Mouse (Mus musculus): ENCODE results near the gene Tmem151a. TPM values are rescaled to one million over a fixed set of nuclear protein-coding genes. Genes with fewer than 3 reads are reported as not detected.

Gene Tmem151a
- polyA plus RNA-seq, 1 experiment from 2014 or later, result 10.4 TPM

DNA sequence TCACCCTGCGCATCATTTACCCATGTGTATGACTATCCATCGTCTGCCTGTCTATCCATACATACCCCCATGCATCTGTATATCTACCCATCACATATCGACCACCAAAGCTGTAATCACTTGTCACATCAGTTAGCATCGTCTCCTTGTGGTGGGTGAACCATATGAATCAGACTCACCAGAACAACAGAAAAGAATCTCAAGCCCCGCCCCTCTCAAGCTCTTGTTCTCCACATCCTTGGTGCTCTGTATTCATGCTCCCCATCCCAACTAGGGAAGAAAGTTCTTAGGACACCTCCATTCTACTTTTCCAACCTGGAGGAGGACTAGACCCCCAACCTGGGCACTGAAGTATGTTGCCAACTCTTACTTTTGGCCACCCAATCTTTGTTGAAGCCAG, 23.3 kb downstream of the Tmem151a start:
- TF ChIP-seq CTCF (IDR thresholded peaks at IDR 0.05; ENCODE audit: low read depth) (no peak), EP300 (optimal IDR thresholded peaks at IDR 0.05) (no peak)
- Histone ChIP-seq H3K27ac (replicated peaks) (no peak overlapping the region), H3K4me2 (replicated peaks; ENCODE audit: low read depth) (no peak overlapping the region), H3K27me3 (ENCODE audit: control insufficient read depth, insufficient read depth, low read length) (no peaks in the 10 kb centered on the region), H3K4me1 (replicated peaks; ENCODE audit: control insufficient read depth, insufficient read depth) (peaks cover 12% of the 10 kb centered on the region), H3K36me3 (ENCODE audit: control insufficient read depth, insufficient read depth, low read length) (no peaks in the 10 kb centered on the region), H3K9me3 (ENCODE audit: control insufficient read depth, low read length) (no peaks in the 10 kb centered on the region), H3K4me3 (ENCODE audit: low read depth, low read length) (no peak overlapping the region), H3K9ac (ENCODE audit: low read length) (no peak overlapping the region)
- DNase-seq (ENCODE audit: low spot score) (no peak), ATAC-seq (ENCODE audit: low FRiP score, low TSS enrichment) (no peak)
- WGBS, result 77% methylated on average over 5 of the region's 5 CpGs

DNA sequence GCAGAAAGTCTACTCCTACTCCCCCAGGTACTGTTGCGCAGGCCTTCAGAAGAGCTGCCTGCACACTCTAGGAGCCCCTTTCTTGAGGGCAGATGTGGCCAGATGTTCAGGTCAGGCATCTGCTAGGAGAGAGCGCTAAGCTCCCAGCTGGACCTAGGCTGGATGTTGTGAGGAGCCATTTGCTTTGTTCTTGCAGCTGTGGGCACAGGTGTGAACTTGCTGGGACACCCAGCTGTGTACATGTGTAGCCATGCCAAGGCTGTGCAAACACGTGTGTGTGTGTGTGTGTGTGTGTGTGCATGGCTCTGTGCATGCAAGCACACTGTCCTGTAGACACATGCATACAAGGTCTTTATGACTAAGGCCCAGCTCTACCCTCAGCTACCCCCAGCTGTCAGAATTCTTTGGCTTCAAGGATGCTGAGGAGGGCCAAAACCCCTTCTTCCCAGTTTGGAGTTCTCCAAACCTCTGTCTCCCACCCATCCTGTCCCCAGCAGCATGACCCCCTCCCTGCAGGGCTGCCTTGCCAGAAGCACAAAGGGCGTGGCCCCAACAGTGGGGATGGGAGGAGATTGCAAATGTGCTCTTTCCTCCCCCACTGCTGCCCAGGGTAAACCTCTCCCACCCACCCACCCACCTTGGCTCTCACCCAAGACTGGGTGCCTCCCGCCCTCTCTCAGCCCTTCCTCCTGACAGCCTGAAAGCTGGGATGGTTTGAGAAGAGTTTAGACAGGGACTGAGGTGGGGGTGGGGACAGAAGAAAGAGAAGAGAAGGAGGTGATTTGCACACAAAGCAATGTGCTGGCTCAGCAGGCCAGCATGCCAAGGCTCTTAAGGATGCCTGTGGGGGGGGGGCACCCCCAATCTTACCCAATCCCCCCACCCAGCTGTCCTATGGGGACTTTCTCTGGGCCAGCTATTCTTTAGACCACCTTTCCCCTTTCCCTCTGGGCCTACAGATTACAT, 24.7 kb downstream of the Tmem151a start:
- Histone ChIP-seq H3K4me1 (replicated peaks; ENCODE audit: control insufficient read depth, insufficient read depth) (peaks cover 10% of the 10 kb centered on the region), H3K4me3 (ENCODE audit: low read depth, low read length) (no peak overlapping the region), H3K9me3 (ENCODE audit: control insufficient read depth, low read length) (no peaks in the 10 kb centered on the region), H3K27me3 (ENCODE audit: control insufficient read depth, insufficient read depth, low read length) (no peaks in the 10 kb centered on the region), H3K36me3 (ENCODE audit: control insufficient read depth, insufficient read depth, low read length) (no peaks in the 10 kb centered on the region), H3K27ac (replicated peaks) (peak overlapping the region; percentile 85), H3K4me2 (replicated peaks; ENCODE audit: low read depth) (no peak overlapping the region), H3K9ac (ENCODE audit: low read length) (no peak overlapping the region)
- 34% methylated on average over 5 of the region's 5 CpGs for WGBS
- TF ChIP-seq CTCF (IDR thresholded peaks at IDR 0.05; ENCODE audit: low read depth) (no peak), EP300 (optimal IDR thresholded peaks at IDR 0.05) (no peak)
- no peak for DNase-seq (ENCODE audit: low spot score)
- peak; percentile 26 for ATAC-seq (ENCODE audit: low FRiP score, low TSS enrichment)

GRCm38 (mm10) chr19:5058801-5059771, 26.2 kb downstream of the Tmem151a start:
- no peak overlapping the region; the same call in 1 of the 2 replicates for H3K4me2 ChIP-seq (replicated peaks; ENCODE audit: low read depth)
- ATAC-seq (ENCODE audit: low FRiP score, low TSS enrichment) (peak; percentile 49; the same call in 1 of the 2 replicates), DNase-seq (ENCODE audit: low spot score) (no peak)
- no peaks in the 10 kb centered on the region for H3K27me3 ChIP-seq (ENCODE audit: control insufficient read depth, insufficient read depth, low read length)
- H3K9ac ChIP-seq (ENCODE audit: low read length), result no peak overlapping the region
- H3K36me3 ChIP-seq (ENCODE audit: control insufficient read depth, insufficient read depth, low read length), result no peaks in the 10 kb centered on the region
- H3K4me1 ChIP-seq (replicated peaks; ENCODE audit: control insufficient read depth, insufficient read depth), result peaks cover 10% of the 10 kb centered on the region
- no peak overlapping the region for H3K4me3 ChIP-seq (ENCODE audit: low read depth, low read length)
- TF ChIP-seq EP300 (optimal IDR thresholded peaks at IDR 0.05), result no peak
- TF ChIP-seq CTCF (IDR thresholded peaks at IDR 0.05; ENCODE audit: low read depth), result peak; percentile 3; the same call in 1 of the 2 replicates
- WGBS, result 12% methylated on average over 10 of the region's 10 CpGs
- no peaks in the 10 kb centered on the region for H3K9me3 ChIP-seq (ENCODE audit: control insufficient read depth, low read length)
- H3K27ac ChIP-seq (replicated peaks), result peak overlapping the region; percentile 85

GRCm38 (mm10) chr19:5057876-5058775, 27.2 kb downstream of the Tmem151a start:
- Histone ChIP-seq H3K36me3 (ENCODE audit: control insufficient read depth, insufficient read depth, low read length) (no peaks in the 10 kb centered on the region), H3K4me1 (replicated peaks; ENCODE audit: control insufficient read depth, insufficient read depth) (peaks cover 10% of the 10 kb centered on the region), H3K9ac (ENCODE audit: low read length) (no peak overlapping the region; the same call in 1 of the 2 replicates), H3K4me3 (ENCODE audit: low read depth, low read length) (no peak overlapping the region), H3K4me2 (replicated peaks; ENCODE audit: low read depth) (no peak overlapping the region), H3K9me3 (ENCODE audit: control insufficient read depth, low read length) (no peaks in the 10 kb centered on the region), H3K27me3 (ENCODE audit: control insufficient read depth, insufficient read depth, low read length) (no peaks in the 10 kb centered on the region), H3K27ac (replicated peaks) (peak overlapping the region; percentile 85)
- TF ChIP-seq EP300 (optimal IDR thresholded peaks at IDR 0.05), result no peak
- no peak for TF ChIP-seq CTCF (IDR thresholded peaks at IDR 0.05; ENCODE audit: low read depth)
- WGBS, result 29% methylated on average over 16 of the region's 16 CpGs
- DNase-seq (ENCODE audit: low spot score), result no peak
- ATAC-seq (ENCODE audit: low FRiP score, low TSS enrichment), result 0 out of 2 replicates have a peak, but pooled peaks have one; percentile 4

DNA sequence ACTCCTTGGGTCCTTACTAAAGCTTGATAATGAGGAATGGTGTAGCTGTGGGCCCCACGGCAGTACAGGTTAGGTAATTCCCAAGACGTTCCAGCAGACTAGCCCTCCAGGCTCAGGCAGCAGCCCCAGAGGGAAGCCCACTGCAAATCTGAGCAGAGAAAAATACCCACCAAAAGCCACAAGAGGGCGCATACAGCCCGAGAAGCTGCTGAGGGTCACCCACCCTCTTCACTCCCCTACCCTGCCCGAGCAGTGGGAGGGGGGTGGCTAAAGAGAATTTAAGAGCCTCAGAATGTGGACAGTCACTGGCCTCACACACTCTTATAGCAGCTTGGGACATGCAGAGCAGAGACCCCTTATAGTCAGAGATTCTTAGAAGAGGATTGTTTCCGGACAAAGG, 29.1 kb downstream of the Tmem151a start:
- H3K4me3 ChIP-seq (ENCODE audit: low read depth, low read length), result no peak overlapping the region
- H3K4me1 ChIP-seq (replicated peaks; ENCODE audit: control insufficient read depth, insufficient read depth), result peaks cover 10% of the 10 kb centered on the region
- peak; percentile 84 for TF ChIP-seq CTCF (IDR thresholded peaks at IDR 0.05; ENCODE audit: low read depth)
- TF ChIP-seq EP300 (optimal IDR thresholded peaks at IDR 0.05), result no peak
- ATAC-seq (ENCODE audit: low FRiP score, low TSS enrichment) (0 out of 2 replicates have a peak, but pooled peaks have one; percentile 22), DNase-seq (ENCODE audit: low spot score) (peak; percentile 46)
- no peaks in the 10 kb centered on the region for H3K36me3 ChIP-seq (ENCODE audit: control insufficient read depth, insufficient read depth, low read length)
- 12% methylated on average over 6 of the region's 6 CpGs for WGBS
- no peak overlapping the region for H3K4me2 ChIP-seq (replicated peaks; ENCODE audit: low read depth)
- H3K27me3 ChIP-seq (ENCODE audit: control insufficient read depth, insufficient read depth, low read length), result no peaks in the 10 kb centered on the region
- H3K27ac ChIP-seq (replicated peaks), result no peak overlapping the region
- H3K9me3 ChIP-seq (ENCODE audit: control insufficient read depth, low read length), result no peaks in the 10 kb centered on the region
- H3K9ac ChIP-seq (ENCODE audit: low read length), result no peak overlapping the region

Data from stomach, postnatal 0 days (tissue).